Mouse (Mus musculus): ENCODE data around the gene Acvr1. TPM values are rescaled to one million over a fixed set of nuclear protein-coding genes. Genes with fewer than 3 reads are reported as not detected.

The Acvr1 gene
- 2.7 and 2.8 TPM in 2 replicates for polyA plus RNA-seq (2015; fragmentation: Nextera tagmentation; extraction: Ambion mirVana)

DNA sequence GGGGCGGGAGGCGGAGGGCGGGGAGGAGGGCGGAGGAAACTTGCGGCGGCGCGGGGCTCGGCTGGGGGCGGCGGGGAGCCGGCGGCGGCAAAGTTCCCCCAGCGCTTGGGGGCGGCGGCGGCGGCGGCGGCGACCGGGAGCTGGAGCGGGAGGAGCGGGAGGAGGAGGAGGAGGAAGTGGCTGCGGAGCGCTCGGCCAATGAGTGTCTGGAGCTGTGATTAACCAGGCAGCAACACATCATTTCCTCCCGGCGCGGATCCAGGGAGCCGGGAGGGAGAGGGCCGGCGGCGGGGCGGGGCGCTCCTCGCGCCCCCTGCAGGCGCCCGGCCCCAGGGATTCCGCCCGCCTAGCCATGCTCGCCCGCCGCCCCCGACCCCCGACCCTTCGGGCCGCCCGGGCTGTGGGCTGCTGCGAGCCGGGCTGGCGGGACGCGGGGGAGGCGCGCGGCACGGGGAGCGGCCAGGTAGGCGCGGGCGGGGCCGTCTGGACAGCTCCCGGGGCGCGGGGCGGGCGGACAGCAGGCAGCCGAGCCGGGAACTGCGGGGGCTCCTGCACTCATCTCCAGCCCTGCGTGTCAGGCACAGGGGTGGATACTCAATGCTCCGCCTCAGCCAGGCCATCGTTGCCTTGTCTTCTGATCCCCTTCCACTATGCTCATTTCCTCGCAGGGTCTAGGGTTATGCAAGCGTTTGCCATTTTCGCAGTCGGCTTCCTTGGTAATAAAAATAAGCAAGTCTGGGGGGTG lies at the start of gene Acvr1, which contains the start of gene Upp2:
Gene Acvr1 (minus strand): TSS at position 92 of the 745 bp plus-strand sequence.
Gene Upp2 (plus strand): TSS at position 233 of the 745 bp plus-strand sequence.
- under 1% methylated on average over 49 of the region's 80 CpGs for WGBS (ENCODE audit: insufficient replicate concordance)

DNA sequence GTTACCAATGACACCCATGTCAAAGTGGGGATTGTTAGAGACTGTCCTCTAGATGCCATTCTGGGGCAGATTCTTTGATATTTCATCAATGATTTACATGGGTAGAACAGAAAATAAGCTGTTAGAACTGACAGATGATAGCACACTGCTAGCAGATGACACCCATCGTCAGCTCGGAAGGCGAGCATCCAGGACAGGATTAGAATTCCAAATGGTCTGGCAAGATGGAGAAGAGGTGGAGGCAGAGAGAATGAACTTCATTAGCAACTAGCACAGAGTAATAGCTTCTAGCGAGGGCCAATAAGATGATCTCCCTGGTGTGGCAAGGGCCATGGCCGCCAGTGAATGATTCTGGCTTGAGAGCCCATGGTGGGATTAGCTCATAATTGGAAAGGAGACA lies 48.8 kb upstream of the Acvr1 start:
- Histone ChIP-seq H3K36me3 (no peaks in the 10 kb centered on the region), H3K9ac (no peak overlapping the region), H3K9me3 (replicated peaks) (no peaks in the 10 kb centered on the region), H3K27me3 (no peaks in the 10 kb centered on the region), H3K4me2 (no peak overlapping the region), H3K4me1 (replicated peaks) (no peaks in the 10 kb centered on the region), H3K27ac (no peak overlapping the region), H3K4me3 (replicated peaks) (no peak overlapping the region)
- no peak for ATAC-seq (ENCODE audit: low read depth)
- 67% methylated on average over 5 of the region's 5 CpGs for WGBS (ENCODE audit: insufficient replicate concordance)
- DNase-seq: no peak

More for the DNA sequence above, at the start of gene Acvr1, which contains the start of gene Upp2:
- peak within 1 kb of the TSS; percentile 68 for H3K9ac ChIP-seq
- DNase-seq (peak; percentile 7), ATAC-seq (ENCODE audit: low read depth) (peak; percentile 79)
- H3K9me3 ChIP-seq (replicated peaks): no peaks in the 10 kb centered on the region
- no peaks in the 10 kb centered on the region for H3K36me3 ChIP-seq
- peak within 1 kb of the TSS; percentile 78 for H3K27ac ChIP-seq
- H3K4me2 ChIP-seq: peak within 1 kb of the TSS; percentile 70
- peaks cover 44% of the 10 kb centered on the region for H3K27me3 ChIP-seq
- H3K4me1 ChIP-seq (replicated peaks): peaks cover 14% of the 10 kb centered on the region
- peak within 1 kb of the TSS; percentile 66 for H3K4me3 ChIP-seq (replicated peaks)

DNA sequence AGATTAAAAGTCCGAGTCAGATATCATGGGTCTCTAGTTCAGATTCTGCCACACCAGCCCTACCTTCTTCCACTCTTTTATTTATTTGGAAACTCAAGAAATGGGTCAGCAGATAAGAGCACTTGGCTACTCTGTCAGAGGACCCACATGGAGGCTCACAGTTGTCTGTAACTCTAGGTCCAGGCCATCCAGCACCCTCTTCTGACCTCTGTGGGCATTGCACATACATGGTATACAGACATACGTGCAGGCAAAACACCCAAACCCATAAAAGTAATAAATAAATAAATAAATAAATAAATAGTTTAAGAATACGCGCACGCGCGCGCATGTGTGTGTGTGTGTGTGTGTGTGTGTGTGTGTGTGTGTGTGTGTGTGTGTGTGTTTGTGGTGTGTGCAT lies 47.9 kb upstream of the Acvr1 start:
- Histone ChIP-seq H3K4me2 (no peak overlapping the region), H3K27me3 (no peaks in the 10 kb centered on the region), H3K9me3 (replicated peaks) (no peaks in the 10 kb centered on the region), H3K27ac (no peak overlapping the region), H3K36me3 (no peaks in the 10 kb centered on the region), H3K4me1 (replicated peaks) (no peaks in the 10 kb centered on the region), H3K4me3 (replicated peaks) (no peak overlapping the region), H3K9ac (no peak overlapping the region)
- no peak for ATAC-seq (ENCODE audit: low read depth)
- 87% methylated on average over 8 of the region's 8 CpGs for WGBS (ENCODE audit: insufficient replicate concordance)
- no peak for DNase-seq

DNA sequence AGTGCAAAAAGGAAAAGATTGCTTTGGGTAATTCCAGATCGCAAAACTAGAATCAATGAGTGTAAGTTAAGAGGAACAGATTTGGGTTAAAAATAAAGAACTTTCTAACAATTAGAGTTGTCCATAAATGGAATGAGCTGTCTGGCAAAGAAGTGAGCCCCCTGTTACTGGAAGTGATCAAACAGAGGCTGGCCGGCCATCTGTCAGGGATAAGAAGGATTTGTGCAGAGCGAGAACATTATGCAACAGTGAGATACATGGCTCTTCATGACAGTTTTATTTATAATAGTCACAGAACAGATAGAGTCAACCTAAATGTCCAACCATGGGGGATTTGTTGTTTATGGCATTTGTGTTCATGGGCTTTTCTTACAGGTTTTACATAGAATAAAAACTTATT lies 46.8 kb upstream of the Acvr1 start:
- DNase-seq: no peak
- Histone ChIP-seq H3K9ac (no peak overlapping the region), H3K4me2 (no peak overlapping the region), H3K36me3 (no peaks in the 10 kb centered on the region), H3K4me1 (replicated peaks) (no peaks in the 10 kb centered on the region), H3K4me3 (replicated peaks) (no peak overlapping the region), H3K27me3 (no peaks in the 10 kb centered on the region), H3K27ac (no peak overlapping the region), H3K9me3 (replicated peaks) (no peaks in the 10 kb centered on the region)
- ATAC-seq (ENCODE audit: low read depth): no peak
- 70% methylated on average over 3 of the region's 3 CpGs for WGBS (ENCODE audit: insufficient replicate concordance)

DNA sequence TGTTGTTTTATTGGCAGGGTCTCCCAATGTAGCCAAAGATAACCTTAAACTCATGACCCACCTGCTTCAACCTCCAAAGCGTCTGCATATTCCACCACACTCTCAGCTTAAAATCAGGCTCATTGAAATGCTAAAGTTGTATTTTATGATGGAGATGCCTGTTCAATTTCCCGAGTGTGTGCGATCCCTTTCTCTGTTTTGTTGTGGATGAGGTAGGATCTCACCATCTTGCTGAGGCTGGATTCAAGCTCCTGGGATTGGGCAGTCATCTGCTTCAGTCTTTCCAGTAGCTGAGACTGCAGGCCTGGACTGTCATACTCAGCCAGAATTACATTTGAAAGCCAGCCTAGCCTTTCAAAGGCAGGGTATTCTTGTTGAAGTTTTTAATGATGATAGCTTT lies 37.8 kb upstream of the Acvr1 start:
- Histone ChIP-seq H3K4me1 (replicated peaks) (no peaks in the 10 kb centered on the region), H3K27ac (no peak overlapping the region), H3K4me3 (replicated peaks) (no peak overlapping the region), H3K9me3 (replicated peaks) (no peaks in the 10 kb centered on the region), H3K4me2 (no peak overlapping the region), H3K36me3 (no peaks in the 10 kb centered on the region), H3K27me3 (no peaks in the 10 kb centered on the region), H3K9ac (no peak overlapping the region)
- DNase-seq: no peak
- WGBS (ENCODE audit: insufficient replicate concordance): 72% methylated on average over 3 of the region's 3 CpGs
- no peak for ATAC-seq (ENCODE audit: low read depth)

DNA sequence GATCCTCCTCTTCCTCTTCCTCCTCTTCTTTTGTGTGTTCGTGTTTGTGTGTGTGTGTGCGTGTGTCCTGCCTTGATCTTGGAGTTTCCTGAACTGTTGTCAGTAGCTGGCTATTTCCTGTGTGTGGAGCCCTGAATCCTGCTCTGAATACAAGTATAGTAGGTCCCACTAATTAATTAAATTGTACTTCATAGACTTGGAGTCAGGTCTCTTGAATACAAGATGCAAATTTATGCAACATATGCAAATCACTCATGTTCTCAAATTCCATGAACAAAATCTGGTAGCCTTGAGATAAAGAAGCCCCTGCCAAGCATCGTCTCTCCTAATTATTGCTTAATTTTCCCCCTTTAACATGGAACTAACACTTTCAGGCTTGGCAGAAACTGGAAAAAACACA lies 36.4 kb upstream of the Acvr1 start:
- Histone ChIP-seq H3K27me3 (no peaks in the 10 kb centered on the region), H3K36me3 (no peaks in the 10 kb centered on the region), H3K4me2 (no peak overlapping the region), H3K4me1 (replicated peaks) (no peaks in the 10 kb centered on the region), H3K9ac (no peak overlapping the region), H3K9me3 (replicated peaks) (no peaks in the 10 kb centered on the region), H3K27ac (no peak overlapping the region), H3K4me3 (replicated peaks) (no peak overlapping the region)
- DNase-seq (no peak), ATAC-seq (ENCODE audit: low read depth) (no peak)
- 59% methylated on average over 3 of the region's 3 CpGs for WGBS (ENCODE audit: insufficient replicate concordance)

DNA sequence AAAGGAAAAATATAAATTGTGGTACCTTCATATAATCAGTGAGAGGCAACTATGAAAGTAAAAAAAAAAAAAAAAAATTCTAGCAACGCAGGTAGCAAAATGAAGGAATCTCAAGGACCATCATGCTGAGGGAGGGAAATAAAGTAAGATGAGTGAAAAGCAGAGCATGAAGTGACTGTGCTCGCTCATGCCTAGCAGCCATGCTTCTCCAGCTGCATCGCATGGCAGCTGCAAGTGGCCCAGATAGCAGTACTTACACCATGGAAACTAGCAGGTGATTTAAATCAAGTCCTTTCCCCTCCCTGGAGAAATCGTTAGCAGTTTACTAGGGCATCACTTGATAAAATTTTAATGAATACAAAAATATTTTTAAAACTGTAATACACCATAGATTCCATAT lies 34.4 kb upstream of the Acvr1 start:
- ATAC-seq (ENCODE audit: low read depth): no peak
- DNase-seq: no peak
- Histone ChIP-seq H3K4me1 (replicated peaks) (no peaks in the 10 kb centered on the region), H3K4me2 (no peak overlapping the region), H3K4me3 (replicated peaks) (no peak overlapping the region), H3K36me3 (no peaks in the 10 kb centered on the region), H3K9me3 (replicated peaks) (no peaks in the 10 kb centered on the region), H3K9ac (no peak overlapping the region), H3K27me3 (no peaks in the 10 kb centered on the region), H3K27ac (no peak overlapping the region)
- 72% methylated on average over 4 of the region's 4 CpGs for WGBS (ENCODE audit: insufficient replicate concordance)

DNA sequence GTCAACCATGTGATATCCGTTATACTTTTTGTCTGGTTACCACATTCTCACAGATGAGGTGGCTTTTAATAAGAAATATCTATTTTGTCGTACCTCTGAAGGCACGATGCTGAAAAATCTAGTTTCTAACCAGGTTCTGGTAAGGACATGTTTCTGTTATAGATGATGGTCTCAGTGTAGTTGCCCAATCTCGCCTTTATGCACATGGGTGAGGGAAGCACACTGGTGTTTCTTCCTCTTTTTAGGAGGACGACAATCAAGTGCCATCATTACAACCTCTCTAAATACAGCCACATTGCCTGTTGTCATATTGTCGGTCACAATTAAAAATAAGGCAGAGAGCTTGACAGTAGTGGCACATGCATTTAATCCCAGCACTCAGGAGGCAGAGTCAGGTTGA lies 32.7 kb upstream of the Acvr1 start:
- 51% methylated on average over 6 of the region's 6 CpGs for WGBS (ENCODE audit: insufficient replicate concordance)
- H3K9ac ChIP-seq: no peak overlapping the region
- no peak overlapping the region for H3K4me3 ChIP-seq (replicated peaks)
- H3K27me3 ChIP-seq: no peaks in the 10 kb centered on the region
- no peaks in the 10 kb centered on the region for H3K4me1 ChIP-seq (replicated peaks)
- no peaks in the 10 kb centered on the region for H3K36me3 ChIP-seq
- H3K27ac ChIP-seq: no peak overlapping the region
- no peak for ATAC-seq (ENCODE audit: low read depth)
- no peak overlapping the region for H3K4me2 ChIP-seq
- DNase-seq: no peak
- H3K9me3 ChIP-seq (replicated peaks): no peaks in the 10 kb centered on the region

DNA sequence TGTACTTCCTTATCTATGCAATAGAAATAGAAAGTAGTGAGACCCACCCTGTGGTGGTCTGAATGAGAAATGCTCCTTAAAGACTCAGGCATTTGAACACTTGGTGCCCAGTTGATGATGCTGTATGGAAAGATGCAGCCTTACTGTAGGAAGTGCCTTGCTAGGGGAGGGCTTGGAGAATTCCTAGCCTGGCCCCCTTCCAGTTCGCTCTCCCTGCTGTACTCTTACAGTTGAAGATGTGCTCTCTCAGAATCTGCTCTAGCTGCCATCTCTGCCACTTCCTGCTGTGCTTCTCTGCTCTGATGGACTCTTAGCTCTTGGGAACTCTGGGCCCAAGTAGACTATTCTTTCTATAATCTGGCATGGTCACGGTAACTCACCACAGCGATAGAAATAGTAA lies 30.6 kb upstream of the Acvr1 start:
- Histone ChIP-seq H3K27ac (no peak overlapping the region), H3K9me3 (replicated peaks) (no peaks in the 10 kb centered on the region), H3K9ac (no peak overlapping the region), H3K36me3 (no peaks in the 10 kb centered on the region), H3K4me1 (replicated peaks) (no peaks in the 10 kb centered on the region), H3K27me3 (no peaks in the 10 kb centered on the region), H3K4me3 (replicated peaks) (no peak overlapping the region), H3K4me2 (no peak overlapping the region)
- WGBS (ENCODE audit: insufficient replicate concordance): 87% methylated on average over 3 of the region's 3 CpGs
- ATAC-seq (ENCODE audit: low read depth) (no peak), DNase-seq (no peak)

DNA sequence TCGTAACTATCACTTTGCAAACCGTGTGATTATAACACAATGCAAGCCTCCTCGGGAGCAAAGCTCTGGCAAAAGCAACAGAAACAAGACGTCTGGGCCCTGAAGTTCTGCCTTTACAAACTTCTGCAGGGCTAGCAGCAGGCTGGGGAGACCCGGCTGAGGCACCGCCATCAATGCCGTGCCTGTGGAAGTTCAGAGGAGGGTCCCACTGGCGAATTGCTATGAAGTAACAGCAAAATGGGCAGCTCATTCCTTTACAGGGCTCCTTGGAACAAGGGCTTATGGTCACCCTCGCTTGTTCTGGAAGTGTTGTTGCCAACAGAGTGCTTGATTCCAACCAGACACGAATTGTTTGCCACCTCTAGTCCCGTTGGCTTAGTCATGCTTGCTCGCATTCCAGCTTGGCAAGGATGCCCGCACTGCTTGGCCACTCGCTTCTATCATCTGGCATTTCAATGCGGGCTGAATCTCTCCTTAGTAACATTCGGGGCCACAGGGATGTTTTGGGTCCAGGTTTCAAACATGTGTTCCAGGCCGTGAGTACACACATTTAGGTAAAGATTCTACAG lies 29.9 kb upstream of the Acvr1 start:
- no peak for DNase-seq
- no peak overlapping the region for H3K9ac ChIP-seq
- no peak for ATAC-seq (ENCODE audit: low read depth)
- H3K36me3 ChIP-seq: no peaks in the 10 kb centered on the region
- no peaks in the 10 kb centered on the region for H3K9me3 ChIP-seq (replicated peaks)
- H3K27ac ChIP-seq: no peak overlapping the region
- H3K4me2 ChIP-seq: no peak overlapping the region
- 73% methylated on average over 17 of the region's 17 CpGs for WGBS (ENCODE audit: insufficient replicate concordance)
- H3K4me3 ChIP-seq (replicated peaks): no peak overlapping the region
- H3K4me1 ChIP-seq (replicated peaks): no peaks in the 10 kb centered on the region
- no peaks in the 10 kb centered on the region for H3K27me3 ChIP-seq

DNA sequence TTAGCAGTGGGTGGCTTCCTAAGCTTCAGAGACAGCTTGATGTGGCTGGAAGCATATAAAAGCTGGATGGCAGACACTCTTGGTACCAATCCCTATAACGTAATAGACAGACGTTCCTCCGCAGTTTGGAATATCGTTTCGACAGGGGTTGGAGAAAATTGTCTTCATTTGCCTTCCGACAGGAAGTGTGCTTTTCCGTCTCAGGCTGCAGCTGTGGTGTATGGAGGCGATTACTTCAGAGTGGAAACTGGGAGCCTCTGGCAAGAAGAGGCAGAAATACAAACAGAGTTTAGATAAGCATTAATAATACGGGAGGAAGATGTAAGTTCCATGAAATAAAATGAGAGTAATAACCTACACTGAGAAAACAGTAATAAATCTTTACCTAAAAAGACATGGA lies 28.4 kb upstream of the Acvr1 start:
- Histone ChIP-seq H3K9ac (no peak overlapping the region), H3K4me1 (replicated peaks) (no peaks in the 10 kb centered on the region), H3K4me2 (no peak overlapping the region), H3K36me3 (no peaks in the 10 kb centered on the region), H3K4me3 (replicated peaks) (no peak overlapping the region), H3K9me3 (replicated peaks) (no peaks in the 10 kb centered on the region), H3K27me3 (no peaks in the 10 kb centered on the region), H3K27ac (peak overlapping the region; percentile 37; the same call in 1 of the 2 replicates)
- ATAC-seq (ENCODE audit: low read depth): no peak
- 45% methylated on average over 9 of the region's 9 CpGs for WGBS (ENCODE audit: insufficient replicate concordance)
- DNase-seq: no peak

DNA sequence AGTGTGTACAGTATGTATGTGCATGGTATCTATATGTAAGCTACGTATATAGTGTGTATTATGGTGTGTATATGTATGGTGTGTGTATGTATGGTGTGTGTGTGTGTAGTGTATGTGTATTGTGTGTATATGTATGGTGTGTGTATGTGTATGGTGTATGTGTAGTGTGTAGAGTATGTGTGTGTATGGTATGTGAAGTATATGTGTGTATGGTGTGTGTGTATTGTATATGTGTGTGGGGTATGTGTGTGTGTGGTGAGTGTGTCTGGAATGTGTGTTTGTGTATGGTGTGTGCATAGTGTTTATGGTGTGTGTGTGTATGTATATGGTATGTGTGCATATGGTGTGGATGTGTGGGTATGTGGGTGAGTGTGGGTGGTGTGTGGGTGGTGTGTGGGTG lies 23.1 kb upstream of the Acvr1 start:
- no peak overlapping the region for H3K9ac ChIP-seq
- no peaks in the 10 kb centered on the region for H3K36me3 ChIP-seq
- no peaks in the 10 kb centered on the region for H3K27me3 ChIP-seq
- no peak for DNase-seq
- no peak overlapping the region for H3K27ac ChIP-seq
- 74% methylated on average over 1 of the region's 1 CpGs for WGBS (ENCODE audit: insufficient replicate concordance)
- no peak for ATAC-seq (ENCODE audit: low read depth)
- H3K4me2 ChIP-seq: no peak overlapping the region
- H3K4me1 ChIP-seq (replicated peaks): no peaks in the 10 kb centered on the region
- H3K9me3 ChIP-seq (replicated peaks): no peaks in the 10 kb centered on the region
- no peak overlapping the region for H3K4me3 ChIP-seq (replicated peaks)
